10 mouse cellular contexts compared by ENCODE assay signal in genomic region chr17:65706220-65706619, GRCm38 (mm10).
DNase-seq lines count a peak whose midpoint lies in the region; ATAC-seq and TF ChIP-seq lines count a peak whose summit lies in the region.
"Had no signal": no experiment of that assay in that cellular context is flagged by ENCODE, and none has a peak within 500 bp of the region (broad histone marks: within the 10 kb centered on the region; RNA-seq: fewer than 3 reads in every experiment).

No protein-coding gene starts in this region.

- DNase-seq in adrenal gland, adult 18-20 months (ENCODE audit: low spot score in 2 of 2): peak; percentile 53 to 57
- DNase-seq in embryonic facial prominence, embryonic 14.5 days (ENCODE audit: low spot score): peak; percentile 48
- DNase-seq in kidney, adult 9 months: peak; percentile 77
- peak; percentile 62 for DNase-seq in lung, embryonic 14.5 days
- DNase-seq in midbrain, embryonic 11.5 days (ENCODE audit: low spot score, missing footprints): no peak

- H3K9ac ChIP-seq in midbrain, embryonic 16.5 days (ENCODE audit: low read depth, low read length): no peak overlapping the region
- no peak overlapping the region for H3K9ac ChIP-seq in midbrain, embryonic 13.5 days (replicated peaks)
- no peak overlapping the region for H3K9ac ChIP-seq in embryonic facial prominence, embryonic 14.5 days (ENCODE audit: low read depth, low read length)
- H3K9ac ChIP-seq in lung, embryonic 14.5 days: no peak overlapping the region
- H3K9ac ChIP-seq in midbrain, embryonic 11.5 days (ENCODE audit: low read length): no peak overlapping the region
- H3K9ac ChIP-seq: lung, embryonic 15.5 days had no signal

- WGBS in midbrain, embryonic 16.5 days: 83% methylated on average over 5 of the region's 5 CpGs
- WGBS in midbrain, embryonic 13.5 days: 79% methylated on average over 5 of the region's 5 CpGs
- 77% methylated on average over 5 of the region's 5 CpGs for WGBS in embryonic facial prominence, embryonic 14.5 days
- 82% methylated on average over 5 of the region's 5 CpGs for WGBS in lung, embryonic 14.5 days
- 62% methylated on average over 5 of the region's 5 CpGs for WGBS in small intestine, adult 2 months
- 90% methylated on average over 5 of the region's 5 CpGs for WGBS in midbrain, embryonic 11.5 days

- H3K27me3 ChIP-seq in midbrain, embryonic 16.5 days (ENCODE audit: control insufficient read depth, insufficient read depth, low read depth, low read length): no peaks in the 10 kb centered on the region
- H3K27me3 ChIP-seq in midbrain, embryonic 13.5 days: no peaks in the 10 kb centered on the region
- H3K27me3 ChIP-seq in embryonic facial prominence, embryonic 14.5 days (replicated peaks; ENCODE audit: control insufficient read depth, insufficient read depth, low read length): no peaks in the 10 kb centered on the region
- H3K27me3 ChIP-seq in lung, embryonic 14.5 days (ENCODE audit: insufficient read depth, low read length): no peaks in the 10 kb centered on the region
- H3K27me3 ChIP-seq in small intestine, adult 2 months (ENCODE audit: control insufficient read depth, insufficient read depth, low read length): no peaks in the 10 kb centered on the region
- no peaks in the 10 kb centered on the region for H3K27me3 ChIP-seq in midbrain, embryonic 11.5 days (ENCODE audit: control insufficient read depth, insufficient read depth, low read length)
- H3K27me3 ChIP-seq: lung, embryonic 15.5 days had no signal

- no peak overlapping the region for H3K4me2 ChIP-seq in midbrain, embryonic 16.5 days (ENCODE audit: low read length)
- H3K4me2 ChIP-seq in midbrain, embryonic 13.5 days (replicated peaks): no peak overlapping the region
- no peak overlapping the region for H3K4me2 ChIP-seq in embryonic facial prominence, embryonic 14.5 days (ENCODE audit: low read depth, low read length)
- no peak overlapping the region for H3K4me2 ChIP-seq in lung, embryonic 14.5 days
- H3K4me2 ChIP-seq in midbrain, embryonic 11.5 days: no peak overlapping the region
- H3K4me2 ChIP-seq: lung, embryonic 15.5 days had no signal

- no peak overlapping the region for H3K27ac ChIP-seq in midbrain, embryonic 16.5 days (ENCODE audit: low read length)
- no peak overlapping the region for H3K27ac ChIP-seq in midbrain, embryonic 13.5 days
- H3K27ac ChIP-seq in embryonic facial prominence, embryonic 14.5 days (replicated peaks; ENCODE audit: low read depth, low read length): no peak overlapping the region
- H3K27ac ChIP-seq in lung, embryonic 14.5 days (ENCODE audit: low read depth): no peak overlapping the region
- H3K27ac ChIP-seq in small intestine, adult 2 months (ENCODE audit: insufficient read depth, low read depth, low read length): no peak overlapping the region
- H3K27ac ChIP-seq in midbrain, embryonic 11.5 days (ENCODE audit: low read depth, low read length): no peak overlapping the region
- H3K27ac ChIP-seq: lung, embryonic 15.5 days had no signal

- peaks cover 8% of the 10 kb centered on the region for H3K4me1 ChIP-seq in midbrain, embryonic 16.5 days (ENCODE audit: control insufficient read depth, insufficient read depth, low read length)
- peaks cover 12% of the 10 kb centered on the region for H3K4me1 ChIP-seq in midbrain, embryonic 13.5 days (replicated peaks)
- H3K4me1 ChIP-seq in embryonic facial prominence, embryonic 14.5 days (ENCODE audit: control insufficient read depth, insufficient read depth, low read length): 0 out of 2 replicates have a peak, but pooled peaks cover 11% of the 10 kb centered on the region
- peaks cover 6% of the 10 kb centered on the region; the same call in 1 of the 2 replicates for H3K4me1 ChIP-seq in lung, embryonic 14.5 days (ENCODE audit: insufficient read depth)
- H3K4me1 ChIP-seq in small intestine, adult 2 months (ENCODE audit: control insufficient read depth, insufficient read depth, insufficient read length, low read length): no peaks in the 10 kb centered on the region
- no peaks in the 10 kb centered on the region for H3K4me1 ChIP-seq in midbrain, embryonic 11.5 days (ENCODE audit: control insufficient read depth, insufficient read depth, low read length)

- 0 out of 2 replicates have a peak, but pooled peaks have one; percentile 39 for ATAC-seq in midbrain, embryonic 16.5 days
- no peak for ATAC-seq in midbrain, embryonic 13.5 days
- ATAC-seq in embryonic facial prominence, embryonic 14.5 days (ENCODE audit: low read depth): no peak
- no peak for ATAC-seq in lung, embryonic 14.5 days (ENCODE audit: insufficient read depth)
- ATAC-seq in midbrain, embryonic 11.5 days (ENCODE audit: low FRiP score): no peak

- no peak overlapping the region for H3K4me3 ChIP-seq in midbrain, embryonic 16.5 days (ENCODE audit: low read depth, low read length)
- no peak overlapping the region for H3K4me3 ChIP-seq in midbrain, embryonic 13.5 days (replicated peaks)
- H3K4me3 ChIP-seq in embryonic facial prominence, embryonic 14.5 days (ENCODE audit: low read depth, low read length): no peak overlapping the region
- no peak overlapping the region for H3K4me3 ChIP-seq in lung, embryonic 14.5 days (ENCODE audit: low read depth, low read length)
- H3K4me3 ChIP-seq in small intestine, adult 2 months (ENCODE audit: low read depth, low read length): no peak overlapping the region
- no peak overlapping the region for H3K4me3 ChIP-seq in midbrain, embryonic 11.5 days (ENCODE audit: low read depth, low read length)
- H3K4me3 ChIP-seq: erythroblast, embryonic 14.5 days; lung, embryonic 15.5 days had no signal

- H3K36me3 ChIP-seq in midbrain, embryonic 16.5 days (ENCODE audit: control insufficient read depth, insufficient read depth, low read length): peaks cover 8% of the 10 kb centered on the region
- peaks cover 8% of the 10 kb centered on the region for H3K36me3 ChIP-seq in midbrain, embryonic 13.5 days
- H3K36me3 ChIP-seq in embryonic facial prominence, embryonic 14.5 days (ENCODE audit: control insufficient read depth, insufficient read depth, low read length): peaks cover 4% of the 10 kb centered on the region
- H3K36me3 ChIP-seq in lung, embryonic 14.5 days (ENCODE audit: insufficient read depth): no peaks in the 10 kb centered on the region
- H3K36me3 ChIP-seq in small intestine, adult 2 months (ENCODE audit: control insufficient read depth, insufficient read depth, low read length): no peaks in the 10 kb centered on the region
- H3K36me3 ChIP-seq in midbrain, embryonic 11.5 days (ENCODE audit: control insufficient read depth, insufficient read depth, low read length): no peaks in the 10 kb centered on the region; the same call in 1 of the 2 replicates
- H3K36me3 ChIP-seq: lung, embryonic 15.5 days had no signal

- no peak for TF ChIP-seq POLR2A in small intestine, adult 2 months (IDR thresholded peaks at IDR 0.05; ENCODE audit: low read depth, low read length)

- no peaks in the 10 kb centered on the region for H3K9me3 ChIP-seq in midbrain, embryonic 16.5 days (replicated peaks; ENCODE audit: control insufficient read depth, low read length, poor library complexity, severe bottlenecking)
- H3K9me3 ChIP-seq in midbrain, embryonic 13.5 days: peaks cover 5% of the 10 kb centered on the region
- no peaks in the 10 kb centered on the region for H3K9me3 ChIP-seq in embryonic facial prominence, embryonic 14.5 days (ENCODE audit: control insufficient read depth, low read length)
- no peaks in the 10 kb centered on the region for H3K9me3 ChIP-seq in lung, embryonic 14.5 days (ENCODE audit: low read depth, low read length)
- no peaks in the 10 kb centered on the region; the same call in 1 of the 2 replicates for H3K9me3 ChIP-seq in midbrain, embryonic 11.5 days (ENCODE audit: control insufficient read depth, low read length)
- H3K9me3 ChIP-seq: lung, embryonic 15.5 days had no signal

- TF ChIP-seq CTCF in lung, embryonic 14.5 days (IDR thresholded peaks at IDR 0.05; ENCODE audit: low read depth): peak; percentile 66
- TF ChIP-seq CTCF in small intestine, adult 2 months (IDR thresholded peaks at IDR 0.05; ENCODE audit: extremely low read depth, insufficient read length, insufficient replicate concordance, low read depth, low read length): peak; percentile 57; the same call in 1 of the 2 replicates
